Mouse (Mus musculus): ENCODE data around the gene Grm1.

The Grm1 gene

DNA sequence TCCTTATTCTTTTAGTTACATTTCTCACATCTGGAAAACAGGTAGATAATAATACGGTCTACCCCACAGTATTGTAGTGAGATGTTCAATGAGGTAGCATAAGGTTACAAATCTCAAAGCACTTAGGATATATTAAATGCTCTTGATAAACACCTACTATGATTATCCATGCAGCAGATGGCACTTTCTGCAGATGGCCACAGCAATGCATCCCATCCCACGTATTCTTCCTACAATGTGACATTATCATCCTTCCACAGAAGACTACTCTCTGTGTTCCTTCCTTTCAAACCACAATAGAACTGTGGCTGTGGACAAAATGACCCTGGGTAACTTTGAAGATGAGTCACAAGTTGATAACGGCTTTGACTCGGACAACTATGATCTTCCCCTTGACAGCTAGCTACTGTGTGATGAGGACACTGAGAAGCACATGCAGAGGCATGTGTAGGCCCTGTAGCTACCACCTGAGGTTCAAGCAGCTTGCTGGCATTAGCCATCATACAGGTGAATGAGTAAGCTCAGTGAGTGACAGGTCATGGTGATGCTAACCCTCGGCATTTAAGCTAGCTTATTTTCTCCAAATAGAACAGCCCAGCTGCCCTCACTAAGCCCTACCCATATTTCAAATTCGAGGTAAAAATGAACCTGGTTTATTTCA lies 117.5 kb downstream of the Grm1 start:
- no peak for DNase-seq

- DNase-seq = no peak
Observed at GRCm38 (mm10) chr10:10950557-10950956, 131.6 kb downstream of the Grm1 start.

DNA sequence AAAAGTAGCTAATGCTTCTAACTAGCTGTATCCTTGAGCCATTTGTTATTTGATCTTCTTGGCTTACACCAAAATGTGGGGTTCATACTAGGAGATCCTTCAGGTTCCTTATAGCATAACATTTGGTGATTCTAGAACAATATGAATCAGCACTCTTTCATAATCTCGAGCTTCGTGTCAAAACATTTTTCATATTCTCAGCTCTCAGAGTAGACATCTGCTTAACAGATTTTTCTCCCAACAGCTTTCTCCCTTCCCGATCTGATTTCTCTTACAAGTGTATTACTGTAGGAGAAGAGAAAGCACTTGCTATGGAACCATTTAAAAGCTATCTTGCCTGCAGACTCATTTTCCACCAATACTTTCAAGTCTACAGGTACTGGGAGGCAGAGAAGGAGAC lies 133.0 kb downstream of the Grm1 start:
- DNase-seq = no peak

- no peak for DNase-seq
Observed at GRCm38 (mm10) chr10:10947531-10947930, 134.6 kb downstream of the Grm1 start.

GRCm38 (mm10) chr10:10944003-10944402 lies 138.2 kb downstream of the Grm1 start:
- DNase-seq = no peak

GRCm38 (mm10) chr10:10942248-10942647 lies 139.9 kb downstream of the Grm1 start:
- DNase-seq = no peak

GRCm38 (mm10) chr10:10935806-10936205 lies 146.3 kb downstream of the Grm1 start:
- no peak for DNase-seq

GRCm38 (mm10) chr10:10929672-10930071 lies 152.5 kb downstream of the Grm1 start:
- no peak for DNase-seq

GRCm38 (mm10) chr10:10928798-10929366 lies 153.3 kb downstream of the Grm1 start:
- no peak for DNase-seq

DNA sequence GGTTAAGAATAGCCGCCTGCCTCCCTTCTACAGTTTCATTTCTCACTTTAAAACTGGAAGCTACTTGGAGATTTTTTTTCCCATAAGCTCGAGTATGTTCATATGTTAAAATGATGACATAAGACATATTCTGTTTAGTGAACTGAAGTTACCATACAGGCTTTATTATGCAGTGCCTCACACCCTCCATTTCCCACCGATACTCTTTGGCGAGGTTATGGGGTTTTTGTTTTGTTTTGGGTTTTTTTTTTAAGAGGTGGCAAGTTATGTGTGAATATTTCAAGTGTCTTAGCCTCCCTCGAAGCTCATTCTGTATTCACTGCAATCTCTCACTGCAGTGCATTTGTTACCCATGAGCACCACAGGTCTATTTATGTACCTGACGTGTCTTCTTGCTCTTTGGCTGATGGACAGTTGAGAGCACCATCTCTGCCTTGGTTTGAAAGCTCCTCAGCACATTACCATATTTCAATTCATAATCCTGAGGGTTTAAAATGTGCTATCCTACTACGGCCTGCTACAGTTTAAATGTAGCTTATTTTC lies 164.2 kb downstream of the Grm1 start:
- DNase-seq = no peak

GRCm38 (mm10) chr10:10913621-10914020 lies 168.5 kb downstream of the Grm1 start:
- no peak for DNase-seq

DNA sequence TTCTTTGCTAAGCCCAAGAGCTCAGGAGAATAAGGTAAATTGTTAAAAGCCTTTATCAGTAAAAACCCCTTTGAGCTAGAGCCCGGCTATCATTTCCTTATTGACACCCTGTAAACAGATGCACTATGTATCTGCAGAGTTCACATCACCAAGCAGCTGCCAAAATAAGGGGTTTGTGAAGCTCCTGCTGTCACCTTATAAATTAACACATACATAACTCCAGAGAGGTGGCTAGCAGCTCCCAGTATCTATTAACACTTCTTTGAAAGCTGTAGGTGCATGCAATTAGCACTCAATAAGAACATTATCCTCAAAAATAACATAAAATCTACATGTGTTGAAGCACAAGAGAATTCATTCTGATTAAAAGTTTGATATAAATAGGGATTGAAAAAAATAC lies 191.9 kb downstream of the Grm1 start:
- no peak for DNase-seq

GRCm38 (mm10) chr10:10888521-10888920 lies 193.6 kb downstream of the Grm1 start:
- no peak for DNase-seq

- no peak for DNase-seq
Observed at GRCm38 (mm10) chr10:10884992-10885391, 197.2 kb downstream of the Grm1 start.

DNA sequence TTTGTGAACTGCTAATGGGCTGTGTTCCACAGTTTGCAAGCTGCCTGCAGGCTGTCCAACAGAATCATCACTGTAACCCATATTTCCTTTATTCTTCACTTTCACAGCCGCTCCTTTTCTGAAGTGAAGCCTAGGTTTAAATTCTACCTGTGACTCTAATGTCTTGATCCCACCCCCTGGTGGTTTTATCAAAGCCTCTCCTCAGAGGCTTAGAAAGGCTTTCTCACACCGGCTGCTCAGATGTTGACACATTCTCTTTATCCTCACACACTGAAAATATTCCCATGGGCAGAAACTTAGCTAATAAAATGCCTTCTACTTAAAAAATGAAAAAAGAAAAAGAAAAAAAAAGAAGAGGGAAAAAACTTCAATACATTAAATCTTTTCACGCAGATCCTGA lies 210.0 kb downstream of the Grm1 start:
- no peak for DNase-seq

- DNase-seq = no peak
Observed at GRCm38 (mm10) chr10:10870271-10870670, 211.9 kb downstream of the Grm1 start.

DNA sequence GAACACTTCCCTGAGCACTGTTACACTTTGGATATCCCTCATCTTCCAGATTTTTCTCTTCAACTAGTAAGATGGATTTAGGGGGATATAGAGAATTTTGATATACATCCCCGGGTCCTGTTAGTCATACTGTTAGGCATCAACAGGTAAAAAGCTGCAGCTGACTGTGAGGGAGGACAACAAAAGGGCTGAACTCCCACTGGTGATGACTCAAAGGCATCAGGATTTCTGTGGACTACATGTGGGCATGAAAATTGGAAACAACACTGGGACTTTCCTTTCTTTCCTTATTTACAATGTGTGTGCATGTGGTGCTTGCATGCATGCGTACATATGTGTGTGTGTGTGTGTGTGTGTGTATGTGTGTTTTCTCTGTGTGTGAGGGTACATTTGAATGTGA lies 215.9 kb downstream of the Grm1 start:
- DNase-seq = no peak

GRCm38 (mm10) chr10:10864759-10865158 lies 217.4 kb downstream of the Grm1 start:
- no peak for DNase-seq

GRCm38 (mm10) chr10:10847376-10848286 lies 234.5 kb downstream of the Grm1 start:
- DNase-seq = no peak

DNA sequence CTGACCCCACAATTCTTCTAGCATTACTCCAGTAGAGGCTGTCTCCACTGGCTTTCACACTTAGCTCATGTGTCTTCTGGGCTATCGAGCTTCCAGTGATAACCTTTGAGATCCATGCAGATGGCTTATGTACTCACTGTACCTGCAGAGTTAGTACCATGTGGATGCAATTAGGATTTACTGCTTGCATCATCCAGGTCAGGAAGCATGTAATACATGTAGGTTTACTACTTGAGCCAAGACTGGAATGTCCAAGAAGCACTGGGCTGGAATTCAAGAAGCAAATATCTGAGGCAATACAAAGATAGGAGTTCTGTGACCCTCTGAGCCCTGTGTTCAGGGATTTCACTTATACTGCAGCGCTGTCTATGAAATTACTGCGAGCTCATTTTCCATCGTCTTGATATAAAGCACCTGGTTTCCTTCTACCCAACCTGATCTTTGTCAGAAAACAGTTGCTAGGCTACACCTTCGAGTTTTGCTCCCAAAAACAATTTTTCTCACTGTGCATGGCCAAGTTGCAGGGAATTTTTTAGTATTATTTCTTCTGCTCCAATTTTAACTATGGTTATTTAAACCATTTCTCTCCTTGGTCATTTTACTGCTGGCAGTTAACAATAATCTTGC lies 237.0 kb downstream of the Grm1 start:
- no peak for DNase-seq

GRCm38 (mm10) chr10:10835406-10835805 lies 246.8 kb downstream of the Grm1 start:
- DNase-seq = no peak

DNA sequence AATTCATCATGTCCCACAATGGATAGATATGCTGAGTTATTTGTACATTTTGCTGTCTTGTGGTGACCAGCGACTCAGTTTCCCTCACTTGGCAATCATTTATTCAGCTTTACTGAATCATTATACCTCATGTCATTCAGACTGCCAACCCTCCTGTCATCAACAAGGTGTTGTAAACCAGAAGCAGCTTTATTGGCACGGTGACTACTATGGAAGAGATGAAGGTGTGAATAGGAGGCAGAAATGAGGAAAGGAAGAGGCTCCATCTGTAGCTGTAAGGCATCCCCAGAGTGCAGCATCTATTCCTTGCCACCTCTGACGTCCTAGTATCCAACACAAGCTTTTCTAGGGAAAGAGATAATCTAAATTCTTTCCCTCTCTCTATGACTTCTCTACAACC lies 247.3 kb downstream of the Grm1 start:
- no peak for DNase-seq

DNA sequence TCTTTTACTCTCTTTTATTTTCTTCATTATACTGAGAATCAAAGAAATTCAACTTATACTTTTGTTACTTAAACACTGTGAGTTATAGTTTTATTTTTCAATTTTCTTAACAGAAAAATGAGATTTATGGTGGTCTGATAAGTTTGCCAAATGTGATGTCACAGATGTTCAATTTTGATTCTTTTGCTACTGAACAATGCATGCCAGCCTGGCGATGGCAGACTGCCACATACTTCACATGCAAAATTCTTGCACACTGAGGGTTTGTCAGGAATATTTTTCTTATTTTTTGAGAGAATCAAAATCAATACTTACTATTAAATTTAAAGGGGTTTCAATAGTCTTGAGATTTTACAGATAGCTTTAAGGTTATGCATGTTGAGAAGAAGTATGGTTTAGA lies 251.0 kb downstream of the Grm1 start:
- DNase-seq = no peak
